Mouse (Mus musculus): ENCODE data around the gene Sugp1. TPM values are rescaled to one million over a fixed set of nuclear protein-coding genes. Genes with fewer than 3 reads are reported as not detected.

The Sugp1 gene
- polyA plus RNA-seq, 1 experiment from 2014 or later, result 35.3 TPM

DNA sequence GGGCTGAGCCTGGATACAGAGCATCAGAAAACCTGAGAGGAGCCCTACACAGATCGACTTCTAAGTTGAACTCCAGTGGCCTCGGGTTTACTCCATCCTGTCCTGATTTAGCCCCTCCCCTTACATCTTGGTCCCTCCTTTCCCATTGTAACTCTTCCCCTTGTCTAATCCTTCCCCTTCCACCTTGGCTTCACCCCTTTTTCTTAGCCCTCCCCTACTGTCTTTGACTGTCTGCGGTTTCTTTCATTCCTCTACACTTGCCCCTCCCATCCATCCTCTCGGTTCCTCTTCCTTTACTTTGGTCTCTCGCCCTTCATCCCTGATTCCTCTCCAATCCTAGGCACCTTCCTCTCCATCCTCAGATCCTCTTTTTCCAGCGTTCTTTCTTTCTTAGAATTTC, 71.9 kb downstream of the Sugp1 start:
- Histone ChIP-seq H3K9me3 (ENCODE audit: control insufficient read depth, low read length) (no peaks in the 10 kb centered on the region), H3K4me3 (ENCODE audit: low read depth, low read length) (no peak overlapping the region), H3K4me2 (no peak overlapping the region), H3K36me3 (ENCODE audit: control insufficient read depth, insufficient read depth, low read length) (peaks cover 9% of the 10 kb centered on the region; the same call in 1 of the 2 replicates), H3K27ac (ENCODE audit: low read depth, low read length) (no peak overlapping the region), H3K9ac (ENCODE audit: low read length) (no peak overlapping the region), H3K4me1 (ENCODE audit: control insufficient read depth, insufficient read depth, low read length) (peaks cover 17% of the 10 kb centered on the region), H3K27me3 (ENCODE audit: control insufficient read depth, insufficient read depth, low read length) (peaks cover 54% of the 10 kb centered on the region)
- no peak for ATAC-seq (ENCODE audit: low FRiP score)
- 16% methylated on average over 6 of the region's 6 CpGs for WGBS
- DNase-seq (ENCODE audit: low spot score, missing footprints), result peak; percentile 60

DNA sequence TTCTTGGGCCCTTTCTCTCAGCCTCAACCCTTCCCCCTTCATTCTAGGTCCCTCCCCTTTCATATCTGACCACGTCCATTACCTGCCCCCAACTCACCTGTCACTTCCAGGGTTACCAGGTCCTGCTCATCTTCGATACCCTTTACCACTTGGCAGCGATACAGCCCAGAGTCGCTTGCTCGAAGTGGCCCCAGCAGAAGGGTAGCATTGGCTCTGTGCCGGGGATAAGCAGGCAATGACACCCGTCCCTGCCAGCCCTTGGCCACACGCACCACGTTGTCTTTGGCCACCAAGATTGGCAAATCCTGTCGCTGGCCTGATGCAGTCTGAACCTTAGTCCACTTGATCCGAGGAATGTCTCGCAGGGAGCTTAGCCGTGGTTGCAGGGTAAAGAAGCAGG, 72.3 kb downstream of the Sugp1 start:
- Histone ChIP-seq H3K4me2 (no peak overlapping the region), H3K27ac (ENCODE audit: low read depth, low read length) (no peak overlapping the region), H3K36me3 (ENCODE audit: control insufficient read depth, insufficient read depth, low read length) (peaks cover 7% of the 10 kb centered on the region; the same call in 1 of the 2 replicates), H3K4me1 (ENCODE audit: control insufficient read depth, insufficient read depth, low read length) (peaks cover 17% of the 10 kb centered on the region), H3K4me3 (ENCODE audit: low read depth, low read length) (no peak overlapping the region), H3K9ac (ENCODE audit: low read length) (no peak overlapping the region), H3K9me3 (ENCODE audit: control insufficient read depth, low read length) (no peaks in the 10 kb centered on the region), H3K27me3 (ENCODE audit: control insufficient read depth, insufficient read depth, low read length) (peaks cover 54% of the 10 kb centered on the region)
- DNase-seq (ENCODE audit: low spot score, missing footprints) (peak; percentile 35), ATAC-seq (ENCODE audit: low FRiP score) (no peak)
- WGBS, result 67% methylated on average over 13 of the region's 13 CpGs

DNA sequence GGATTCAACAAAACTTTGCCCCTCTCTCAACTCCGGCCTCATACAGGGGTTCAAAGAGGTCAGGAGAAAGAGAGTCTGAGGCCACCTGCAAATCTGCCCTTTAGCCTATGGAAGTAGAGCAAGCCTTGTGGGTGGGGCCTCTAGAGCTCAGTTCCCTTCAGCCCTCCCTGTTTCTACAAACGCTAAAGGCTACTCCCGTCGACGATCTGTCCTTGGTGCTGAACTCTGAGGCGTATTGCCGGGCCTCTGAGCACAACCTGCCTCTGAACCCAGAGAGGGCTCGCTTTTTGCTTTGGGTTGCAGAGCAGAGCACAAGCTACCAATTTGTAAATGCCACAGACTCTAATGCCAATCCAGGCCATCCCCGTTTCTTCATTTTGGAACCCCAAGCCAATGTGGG, 75.0 kb downstream of the Sugp1 start:
- H3K27ac ChIP-seq (ENCODE audit: low read depth, low read length), result no peak overlapping the region
- H3K9me3 ChIP-seq (ENCODE audit: control insufficient read depth, low read length), result no peaks in the 10 kb centered on the region
- ATAC-seq (ENCODE audit: low FRiP score) (no peak), DNase-seq (ENCODE audit: low spot score, missing footprints) (no peak)
- H3K4me2 ChIP-seq, result peak overlapping the region; percentile 8; the same call in 1 of the 2 replicates
- peaks cover 33% of the 10 kb centered on the region for H3K27me3 ChIP-seq (ENCODE audit: control insufficient read depth, insufficient read depth, low read length)
- H3K9ac ChIP-seq (ENCODE audit: low read length), result no peak overlapping the region; the same call in 1 of the 2 replicates
- 7% methylated on average over 9 of the region's 9 CpGs for WGBS
- peaks cover 13% of the 10 kb centered on the region for H3K4me1 ChIP-seq (ENCODE audit: control insufficient read depth, insufficient read depth, low read length)
- H3K36me3 ChIP-seq (ENCODE audit: control insufficient read depth, insufficient read depth, low read length), result no peaks in the 10 kb centered on the region
- H3K4me3 ChIP-seq (ENCODE audit: low read depth, low read length), result no peak overlapping the region

DNA sequence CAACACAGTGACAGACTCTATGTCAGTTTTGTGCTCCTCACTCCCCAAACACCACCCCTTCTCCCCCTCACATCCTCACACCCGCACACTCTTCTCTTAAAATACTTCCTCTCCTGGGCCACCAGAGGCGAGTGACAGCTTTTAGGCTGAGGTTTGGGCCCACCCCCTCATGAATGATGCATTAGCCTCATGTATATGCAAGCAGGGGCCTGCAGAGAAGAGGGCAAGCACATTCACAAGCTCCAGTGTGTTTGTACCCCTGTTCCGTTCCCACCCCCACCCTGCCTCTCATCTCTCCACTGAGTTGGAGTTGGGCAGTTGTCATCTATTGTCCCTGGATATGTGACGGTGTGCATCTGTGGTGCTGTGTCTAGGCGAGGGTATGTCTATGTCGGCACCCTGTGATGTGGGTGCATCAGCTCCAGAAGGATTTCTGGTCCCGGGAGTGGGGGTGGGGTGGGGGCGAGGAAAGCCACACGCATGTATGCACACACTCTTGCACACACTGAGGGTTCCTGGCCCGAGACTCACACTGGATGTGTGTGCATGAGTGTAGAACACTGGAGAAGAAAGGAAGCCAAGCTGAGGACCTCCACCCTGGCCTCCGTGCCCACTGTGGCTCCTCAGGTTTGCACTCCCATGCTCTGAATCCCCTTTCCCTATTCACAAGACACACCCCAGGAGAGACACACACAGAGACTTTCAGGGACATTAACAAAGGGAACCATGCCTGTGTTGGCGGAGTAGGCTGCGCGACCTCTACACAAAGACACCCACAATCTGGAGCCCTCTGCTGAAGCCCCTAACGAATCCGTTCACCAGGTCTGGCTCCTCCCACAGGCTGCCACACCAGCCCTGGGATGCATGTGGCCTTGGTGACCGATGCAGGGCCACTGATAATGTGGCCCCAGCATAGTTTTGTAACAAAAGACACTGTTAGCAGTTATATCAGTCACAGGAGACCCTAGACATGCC, 76.4 kb downstream of the Sugp1 start:
- no peaks in the 10 kb centered on the region for H3K36me3 ChIP-seq (ENCODE audit: control insufficient read depth, insufficient read depth, low read length)
- peaks cover 19% of the 10 kb centered on the region for H3K27me3 ChIP-seq (ENCODE audit: control insufficient read depth, insufficient read depth, low read length)
- peak overlapping the region; percentile 53 for H3K4me3 ChIP-seq (ENCODE audit: low read depth, low read length)
- peak overlapping the region; percentile 80 for H3K4me2 ChIP-seq
- H3K9ac ChIP-seq (ENCODE audit: low read length), result peak overlapping the region; percentile 81
- H3K9me3 ChIP-seq (ENCODE audit: control insufficient read depth, low read length), result no peaks in the 10 kb centered on the region
- DNase-seq (ENCODE audit: low spot score, missing footprints), result peak; percentile 93
- peaks cover 11% of the 10 kb centered on the region; the same call in 1 of the 2 replicates for H3K4me1 ChIP-seq (ENCODE audit: control insufficient read depth, insufficient read depth, low read length)
- ATAC-seq (ENCODE audit: low FRiP score), result peak; percentile 88
- WGBS, result 6% methylated on average over 17 of the region's 17 CpGs
- H3K27ac ChIP-seq (ENCODE audit: low read depth, low read length), result peak overlapping the region; percentile 80

GRCm38 (mm10) chr8:70120667-70121066, 78.1 kb downstream of the Sugp1 start, which contains the start of gene Ncan:
Gene Ncan (minus strand): TSS chr8:70120873.
- ATAC-seq (ENCODE audit: low FRiP score) (peak; percentile 79), DNase-seq (ENCODE audit: low spot score, missing footprints) (peak; percentile 98)
- H3K9me3 ChIP-seq (ENCODE audit: control insufficient read depth, low read length), result no peaks in the 10 kb centered on the region
- H3K4me1 ChIP-seq (ENCODE audit: control insufficient read depth, insufficient read depth, low read length), result peaks cover 11% of the 10 kb centered on the region; the same call in 1 of the 2 replicates
- peaks cover 5% of the 10 kb centered on the region; the same call in 1 of the 2 replicates for H3K27me3 ChIP-seq (ENCODE audit: control insufficient read depth, insufficient read depth, low read length)
- H3K4me2 ChIP-seq, result peak within 1 kb of the TSS; percentile 80
- H3K9ac ChIP-seq (ENCODE audit: low read length), result peak within 1 kb of the TSS; percentile 81
- peak within 1 kb of the TSS; percentile 80 for H3K27ac ChIP-seq (ENCODE audit: low read depth, low read length)
- peak within 1 kb of the TSS; percentile 53 for H3K4me3 ChIP-seq (ENCODE audit: low read depth, low read length)
- 1% methylated on average over 19 of the region's 19 CpGs for WGBS
- H3K36me3 ChIP-seq (ENCODE audit: control insufficient read depth, insufficient read depth, low read length), result no peaks in the 10 kb centered on the region

Small RNAs within 50 kb of the gene (microRNA-seq; reads per million reads assigned to microRNA genes)
- gene Mir7066, result 0.95 reads per million

Other genes starting within 250 kb of the Sugp1 start
- gene Gmip, start 234.1 kb upstream of the Sugp1 start, polyA plus RNA-seq (2014; fragmentation: Nextera tagmentation; extraction: Ambion mirVana), result 7.8 TPM in 2 replicates
- 0.72 and 1.2 TPM in 2 replicates for gene Lpar2, start 220.4 kb upstream of the Sugp1 start, polyA plus RNA-seq (2014; fragmentation: Nextera tagmentation; extraction: Ambion mirVana)
- 33.9 and 39.1 TPM in 2 replicates for gene Pbx4, start 210.3 kb upstream of the Sugp1 start, polyA plus RNA-seq (2014; fragmentation: Nextera tagmentation; extraction: Ambion mirVana)
- gene Cilp2, start 155.1 kb upstream of the Sugp1 start, polyA plus RNA-seq (2014; fragmentation: Nextera tagmentation; extraction: Ambion mirVana), result 0.31 and 0.40 TPM in 2 replicates
- 3.4 and 4.0 TPM in 2 replicates for gene Tssk6, start 140.6 kb upstream of the Sugp1 start, polyA plus RNA-seq (2014; fragmentation: Nextera tagmentation; extraction: Ambion mirVana)
- 167 and 172 TPM in 2 replicates for gene Ndufa13, start 140.3 kb upstream of the Sugp1 start, polyA plus RNA-seq (2014; fragmentation: Nextera tagmentation; extraction: Ambion mirVana)
- gene Yjefn3, start 140.1 kb upstream of the Sugp1 start, polyA plus RNA-seq (2014; fragmentation: Nextera tagmentation; extraction: Ambion mirVana), result 3.2 and 3.6 TPM in 2 replicates
- 52.7 and 65.2 TPM in 2 replicates for gene Gatad2a, start 46.4 kb upstream of the Sugp1 start, polyA plus RNA-seq (2014; fragmentation: Nextera tagmentation; extraction: Ambion mirVana)
- gene Mau2, start 79 bp upstream of the Sugp1 start, polyA plus RNA-seq (2014; fragmentation: Nextera tagmentation; extraction: Ambion mirVana), result 46.2 and 49.3 TPM in 2 replicates
- 0.95 and 1.6 TPM in 2 replicates for gene Tm6sf2, start 30.1 kb downstream of the Sugp1 start, polyA plus RNA-seq (2014; fragmentation: Nextera tagmentation; extraction: Ambion mirVana)
- 0.04 and 0.22 TPM in 2 replicates for gene Hapln4, start 40.6 kb downstream of the Sugp1 start, polyA plus RNA-seq (2014; fragmentation: Nextera tagmentation; extraction: Ambion mirVana)
- gene Ncan, start 78.1 kb downstream of the Sugp1 start, polyA plus RNA-seq (2014; fragmentation: Nextera tagmentation; extraction: Ambion mirVana), result 47.2 and 52.4 TPM in 2 replicates
- 14.3 and 16.9 TPM in 2 replicates for gene Nr2c2ap, start 88.5 kb downstream of the Sugp1 start, polyA plus RNA-seq (2014; fragmentation: Nextera tagmentation; extraction: Ambion mirVana)
- gene Rfxank, start 96.3 kb downstream of the Sugp1 start, polyA plus RNA-seq (2014; fragmentation: Nextera tagmentation; extraction: Ambion mirVana), result 10.8 and 11.7 TPM in 2 replicates
- gene Borcs8, start 96.7 kb downstream of the Sugp1 start, polyA plus RNA-seq (2014; fragmentation: Nextera tagmentation; extraction: Ambion mirVana), result 37.4 and 41.3 TPM in 2 replicates
- gene Mef2b, start 96.9 kb downstream of the Sugp1 start, polyA plus RNA-seq (2014; fragmentation: Nextera tagmentation; extraction: Ambion mirVana), result 0.23 and 0.40 TPM in 2 replicates
- 28.6 and 33.3 TPM in 2 replicates for gene Tmem161a, start 129.5 kb downstream of the Sugp1 start, polyA plus RNA-seq (2014; fragmentation: Nextera tagmentation; extraction: Ambion mirVana)
- gene Slc25a42, start 169.5 kb downstream of the Sugp1 start, polyA plus RNA-seq (2014; fragmentation: Nextera tagmentation; extraction: Ambion mirVana), result 1.6 and 2.1 TPM in 2 replicates
- 42.4 and 47.5 TPM in 2 replicates for gene Sugp2, start 191.4 kb downstream of the Sugp1 start, polyA plus RNA-seq (2014; fragmentation: Nextera tagmentation; extraction: Ambion mirVana)
- 27.3 and 31.1 TPM in 2 replicates for gene Armc6, start 191.7 kb downstream of the Sugp1 start, polyA plus RNA-seq (2014; fragmentation: Nextera tagmentation; extraction: Ambion mirVana)
- gene Homer3, start 240.0 kb downstream of the Sugp1 start, polyA plus RNA-seq (2014; fragmentation: Nextera tagmentation; extraction: Ambion mirVana), result 50.5 and 61.2 TPM in 2 replicates